In the genomic region with DNA sequence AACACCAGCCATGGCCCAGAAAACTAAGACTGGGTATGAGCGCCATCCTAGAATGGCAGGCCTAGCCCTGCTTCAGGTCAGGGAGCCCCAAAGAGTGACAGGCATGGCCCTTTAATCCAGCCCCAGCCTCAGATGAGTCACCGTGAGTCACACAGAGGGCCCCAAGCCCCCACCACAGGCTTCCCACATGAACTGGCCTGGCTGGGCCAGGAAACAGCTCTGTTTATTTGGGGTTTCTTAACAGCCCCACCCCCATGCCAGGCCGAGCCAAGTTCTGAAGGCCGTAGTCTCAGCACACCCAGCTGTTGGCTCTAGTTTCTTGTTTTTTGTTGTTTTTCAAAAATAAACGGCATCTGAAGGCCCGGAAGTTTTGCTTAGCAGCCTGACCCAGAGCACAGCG, we compare ENCODE assay signal across 8 mouse cellular contexts. TPM values are rescaled to one million over a fixed set of nuclear protein-coding genes. Genes with fewer than 3 reads are reported as not detected.
DNase-seq lines count a peak whose midpoint lies in the region; ATAC-seq and TF ChIP-seq lines count a peak whose summit lies in the region.

No protein-coding gene starts in this region.

- DNase-seq in heart, adult 11 months: peak; percentile 99
- peak; percentile 62 for DNase-seq in liver, postnatal 0 days
- DNase-seq in right cerebral cortex, postnatal 4 days: peak; percentile 37
- no peak for DNase-seq in embryo, embryonic 10.5 days (ENCODE audit: low spot score)

- peaks cover 21% of the 10 kb centered on the region for H3K27me3 ChIP-seq in heart, embryonic 11.5 days (ENCODE audit: control insufficient read depth, insufficient read depth, low read length)
- H3K27me3 ChIP-seq in heart, embryonic 12.5 days (replicated peaks): peaks cover 22% of the 10 kb centered on the region
- peaks cover 5% of the 10 kb centered on the region for H3K27me3 ChIP-seq in kidney, embryonic 16.5 days (ENCODE audit: insufficient read depth, low read length)
- H3K27me3 ChIP-seq in liver, postnatal 0 days (ENCODE audit: insufficient read depth, low read length): peaks cover 7% of the 10 kb centered on the region; the same call in 1 of the 2 replicates

- no peak for TF ChIP-seq CTCF in liver, postnatal 0 days (IDR thresholded peaks at IDR 0.05; ENCODE audit: low read depth)

- H3K4me3 ChIP-seq in heart, embryonic 11.5 days (ENCODE audit: low read depth, low read length): no peak overlapping the region
- H3K4me3 ChIP-seq in brown adipose tissue, adult 24 weeks (ENCODE audit: insufficient read depth, low read depth, low read length): no peak overlapping the region
- no peak overlapping the region for H3K4me3 ChIP-seq in heart, embryonic 12.5 days
- no peak overlapping the region for H3K4me3 ChIP-seq in kidney, embryonic 16.5 days (ENCODE audit: low read length)
- no peak overlapping the region for H3K4me3 ChIP-seq in liver, postnatal 0 days (ENCODE audit: low read depth, low read length)

- no peak overlapping the region for H3K27ac ChIP-seq in heart, embryonic 11.5 days (ENCODE audit: low read depth, low read length)
- peak overlapping the region; percentile 75 for H3K27ac ChIP-seq in brown adipose tissue, adult 24 weeks (replicated peaks; ENCODE audit: low read depth, low read length)
- H3K27ac ChIP-seq in heart, embryonic 12.5 days (ENCODE audit: poor library complexity, severe bottlenecking): peak overlapping the region; percentile 59
- H3K27ac ChIP-seq in kidney, embryonic 16.5 days (ENCODE audit: low read length): peak overlapping the region; percentile 74
- H3K27ac ChIP-seq in liver, postnatal 0 days (ENCODE audit: low read depth): 0 out of 2 replicates have a peak overlapping the region, but pooled peaks have one; percentile 35

- no peaks in the 10 kb centered on the region for H3K9me3 ChIP-seq in heart, embryonic 11.5 days (replicated peaks; ENCODE audit: control insufficient read depth, low read length)
- no peaks in the 10 kb centered on the region for H3K9me3 ChIP-seq in heart, embryonic 12.5 days (replicated peaks)
- H3K9me3 ChIP-seq in kidney, embryonic 16.5 days (ENCODE audit: low read length): no peaks in the 10 kb centered on the region
- H3K9me3 ChIP-seq in liver, postnatal 0 days (ENCODE audit: low read length): no peaks in the 10 kb centered on the region

- H3K36me3 ChIP-seq in heart, embryonic 11.5 days (ENCODE audit: control insufficient read depth, insufficient read depth, low read length): no peaks in the 10 kb centered on the region
- H3K36me3 ChIP-seq in heart, embryonic 12.5 days: no peaks in the 10 kb centered on the region
- H3K36me3 ChIP-seq in kidney, embryonic 16.5 days (ENCODE audit: insufficient read depth, low read length): no peaks in the 10 kb centered on the region
- no peaks in the 10 kb centered on the region for H3K36me3 ChIP-seq in liver, postnatal 0 days (replicated peaks; ENCODE audit: insufficient read depth, low read length)

- no peak overlapping the region for H3K4me2 ChIP-seq in heart, embryonic 11.5 days
- H3K4me2 ChIP-seq in heart, embryonic 12.5 days: no peak overlapping the region
- no peak overlapping the region for H3K4me2 ChIP-seq in kidney, embryonic 16.5 days (replicated peaks; ENCODE audit: low read depth, low read length)
- H3K4me2 ChIP-seq in liver, postnatal 0 days (ENCODE audit: low read depth, low read length): no peak overlapping the region

- H3K4me1 ChIP-seq in heart, embryonic 11.5 days (ENCODE audit: control insufficient read depth, insufficient read depth, low read length): peaks cover 52% of the 10 kb centered on the region
- peaks cover 31% of the 10 kb centered on the region for H3K4me1 ChIP-seq in brown adipose tissue, adult 24 weeks (ENCODE audit: control insufficient read depth, insufficient read depth, insufficient read length, low read length)
- peaks cover 59% of the 10 kb centered on the region for H3K4me1 ChIP-seq in heart, embryonic 12.5 days (replicated peaks)
- peaks cover 44% of the 10 kb centered on the region for H3K4me1 ChIP-seq in kidney, embryonic 16.5 days (ENCODE audit: insufficient read depth, low read length)
- H3K4me1 ChIP-seq in liver, postnatal 0 days (ENCODE audit: insufficient read depth): peaks cover 16% of the 10 kb centered on the region

- ATAC-seq in heart, embryonic 11.5 days (replicated peaks; ENCODE audit: insufficient number of reproducible peaks, low FRiP score, low TSS enrichment): no peak; the same call in 1 of the 2 replicates
- ATAC-seq in heart, embryonic 12.5 days (ENCODE audit: insufficient number of reproducible peaks, low FRiP score): peak; percentile 59
- peak; percentile 52 for ATAC-seq in kidney, embryonic 16.5 days (ENCODE audit: low FRiP score, low TSS enrichment)
- peak; percentile 67; the same call in 1 of the 2 replicates for ATAC-seq in liver, postnatal 0 days

- TF ChIP-seq EP300 in liver, postnatal 0 days (IDR thresholded peaks at IDR 0.05; ENCODE audit: low read depth): peak; percentile 37; the same call in 1 of the 2 replicates

- no peak overlapping the region for H3K9ac ChIP-seq in heart, embryonic 11.5 days (ENCODE audit: low read depth, low read length)
- H3K9ac ChIP-seq in heart, embryonic 12.5 days: no peak overlapping the region
- peak overlapping the region; percentile 23; the same call in 1 of the 2 replicates for H3K9ac ChIP-seq in kidney, embryonic 16.5 days (replicated peaks; ENCODE audit: low read length)
- no peak overlapping the region for H3K9ac ChIP-seq in liver, postnatal 0 days (replicated peaks)

- WGBS in heart, embryonic 11.5 days (ENCODE audit: insufficient replicate concordance): 47% methylated on average over 7 of the region's 7 CpGs
- 50% methylated on average over 7 of the region's 7 CpGs for WGBS in heart, embryonic 12.5 days
- WGBS in kidney, embryonic 16.5 days: 32% methylated on average over 7 of the region's 7 CpGs
- WGBS in liver, postnatal 0 days (ENCODE audit: insufficient replicate concordance): 38% methylated on average over 7 of the region's 7 CpGs

RNA-seq across cellular contexts. Expression of gene Htra3, which starts 6.5 kb away (rescaled TPM):
- 3.7 and 4.1 TPM in 2 replicates for polyA plus RNA-seq in heart, embryonic 11.5 days (2014; fragmentation: Nextera tagmentation; extraction: Ambion mirVana)
- polyA plus RNA-seq in brown adipose tissue, adult 24 weeks (2012; ENCODE audit: insufficient read depth, insufficient read length, missing spikeins): 60.4 and 62.3 TPM in 2 replicates
- 4.3 and 4.8 TPM in 2 replicates for polyA plus RNA-seq in heart, embryonic 12.5 days (2016; fragmentation: Nextera tagmentation; extraction: Ambion mirVana)
- 16.9 and 18.4 TPM in 2 replicates for polyA plus RNA-seq in kidney, embryonic 16.5 days (2015; fragmentation: Nextera tagmentation; extraction: Ambion mirVana)
- 2.3 and 2.6 TPM in 2 replicates for polyA plus RNA-seq in liver, postnatal 0 days (2015; fragmentation: Nextera tagmentation; extraction: Ambion mirVana)
